Mouse (Mus musculus) forebrain, postnatal 0 days (tissue): ENCODE results near the gene Map3k4. TPM values are rescaled to one million over a fixed set of nuclear protein-coding genes. Genes with fewer than 3 reads are reported as not detected.

ENCODE experiments used
- ATAC-seq: fragments of 200-750 bp; cut with Nextera tagmentation; 2 replicates; pipeline ENCODE4 v1.8.0; 2017; ENCODE audit warnings: mild to moderate bottlenecking, moderate library complexity
- DNase-seq: peaks from one replicate; pipeline ENCODE4 v3.0.0-alpha.2; 2015
- H3K27ac ChIP-seq: fragments of 300-500 bp; sonication (generic); 2 replicates; pipeline ENCODE4 v1.5.1; 2014; ENCODE audit warnings: low read depth, mild to moderate bottlenecking, antibody characterized with exemption, low read length, moderate library complexity, mixed read lengths
- H3K27me3 ChIP-seq: fragments of 300-500 bp; sonication (generic); 2 replicates; pipeline ENCODE4 v1.6.1; 2014; ENCODE audit warnings: mild to moderate bottlenecking, low read length, mixed read lengths; ENCODE audit not compliant: insufficient read depth
- H3K36me3 ChIP-seq: fragments of 300-500 bp; sonication (generic); 2 replicates; pipeline ENCODE4 v1.6.1; 2014; ENCODE audit warnings: mild to moderate bottlenecking, moderate library complexity; ENCODE audit not compliant: insufficient read depth
- H3K4me1 ChIP-seq: fragments of 300-500 bp; sonication (generic); 2 replicates; pipeline ENCODE4 v1.6.1; 2014; ENCODE audit warnings: antibody characterized with exemption; ENCODE audit not compliant: insufficient read depth
- H3K4me2 ChIP-seq: fragments of 300-500 bp; sonication (generic); 2 replicates; pipeline ENCODE4 v1.6.1; 2014; ENCODE audit warnings: low read depth, mild to moderate bottlenecking, moderate library complexity
- H3K4me3 ChIP-seq: fragments of 300-500 bp; sonication (generic); 2 replicates; pipeline ENCODE4 v1.5.1; 2014; ENCODE audit warnings: low read depth, low read length, mixed read lengths
- H3K9ac ChIP-seq: fragments of 300-500 bp; sonication (generic); 2 replicates; pipeline ENCODE4 v1.6.1; 2014; ENCODE audit warnings: mild to moderate bottlenecking
- H3K9me3 ChIP-seq: fragments of 300-500 bp; sonication (generic); 2 replicates; pipeline ENCODE4 v1.6.1; 2016; ENCODE audit warnings: low read length
- CTCF ChIP-seq: sonication (generic); IDR thresholded peaks from 2 replicates; pipeline ENCODE4 v1.5.1; 2016; ENCODE audit warnings: antibody characterized with exemption, control low read depth, low read depth
- WGBS: fragments of 180-500 bp; shearing (Covaris S2); extraction: QIAGEN DNeasy Blood & Tissue Kit; methylation state at CpG from one replicate; pipeline ENCODE4 v1.1.7; 2014; 5-methylcytosine and 5-hydroxymethylcytosine counted together
- polyA plus RNA-seq: library from polyadenylated mRNA; unstranded; fragments of >200 nt; fragmentation: Nextera tagmentation; extraction: Ambion mirVana; gene quantifications from 2 replicates; pipeline ENCODE4 v1.2.1, GENCODE M21; 2015
- total RNA-seq: library from RNA; depleted of rRNA; stranded (reverse); fragments of >200 nt; gene quantifications from 2 replicates; pipeline ENCODE4 v1.2.3, GENCODE M21; 2014

Gene Map3k4
- total and polyA plus RNA-seq, 2 experiments from 2014 or later: 35.1 to 35.3 TPM

- Histone ChIP-seq H3K4me2 (peak overlapping the region; percentile 75), H3K9me3 (no peaks in the 10 kb centered on the region), H3K27me3 (no peaks in the 10 kb centered on the region), H3K36me3 (no peaks in the 10 kb centered on the region), H3K9ac (0 out of 2 replicates have a peak overlapping the region, but pooled peaks have one; percentile 29), H3K4me1 (peaks cover 7% of the 10 kb centered on the region; the same call in 1 of the 2 replicates), H3K27ac (no peak overlapping the region), H3K4me3 (peak overlapping the region; percentile 95; the same call in 1 of the 2 replicates)
- DNase-seq: no peak
- no peak for TF ChIP-seq CTCF
- ATAC-seq: no peak
- 73% methylated on average over 7 of the region's 7 CpGs for WGBS
Measured at GRCm38 (mm10) chr17:12319786-12320185, 1.2 kb upstream of the Map3k4 start.

GRCm38 (mm10) chr17:12317954-12318651, 493 bp downstream of the Map3k4 start:
- Histone ChIP-seq H3K4me1 (peaks cover 7% of the 10 kb centered on the region; the same call in 1 of the 2 replicates), H3K36me3 (no peaks in the 10 kb centered on the region), H3K4me3 (peak overlapping the region; percentile 95), H3K9ac (peak overlapping the region; percentile 92), H3K9me3 (no peaks in the 10 kb centered on the region), H3K4me2 (peak overlapping the region; percentile 75), H3K27ac (peak overlapping the region; percentile 98), H3K27me3 (no peaks in the 10 kb centered on the region)
- under 1% methylated on average over 59 of the region's 59 CpGs for WGBS
- ATAC-seq (peak; percentile 72), DNase-seq (peak; percentile 67)
- no peak; the same call in 1 of the 2 replicates for TF ChIP-seq CTCF

DNA sequence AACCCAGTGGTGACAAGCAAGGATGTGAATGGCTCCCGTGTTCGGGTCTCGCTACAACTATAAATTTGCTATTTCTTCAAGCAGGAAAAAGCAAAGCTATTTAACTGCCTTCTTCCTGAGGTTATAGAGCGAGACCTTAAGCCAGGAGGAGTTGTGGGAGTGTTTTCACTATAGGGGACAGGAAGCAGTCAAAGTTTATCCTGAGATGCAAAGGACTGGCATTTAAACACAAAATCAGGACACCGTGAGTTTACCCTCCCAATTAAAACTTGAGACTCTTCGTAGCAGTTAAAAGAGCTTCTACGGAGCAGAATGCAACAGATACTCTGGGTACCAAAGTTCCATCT, 1.0 kb downstream of the Map3k4 start:
- 6% methylated on average over 7 of the region's 7 CpGs for WGBS
- ATAC-seq: no peak
- Histone ChIP-seq H3K4me1 (peaks cover 7% of the 10 kb centered on the region; the same call in 1 of the 2 replicates), H3K27me3 (no peaks in the 10 kb centered on the region), H3K4me3 (peak overlapping the region; percentile 95), H3K4me2 (peak overlapping the region; percentile 75), H3K9ac (peak overlapping the region; percentile 92), H3K9me3 (no peaks in the 10 kb centered on the region), H3K27ac (peak overlapping the region; percentile 98), H3K36me3 (no peaks in the 10 kb centered on the region)
- no peak for TF ChIP-seq CTCF
- DNase-seq: no peak

GRCm38 (mm10) chr17:12316251-12316650, 2.3 kb downstream of the Map3k4 start:
- no peak for TF ChIP-seq CTCF
- Histone ChIP-seq H3K4me1 (peaks cover 7% of the 10 kb centered on the region; the same call in 1 of the 2 replicates), H3K4me2 (peak overlapping the region; percentile 33), H3K27ac (no peak overlapping the region), H3K4me3 (0 out of 2 replicates have a peak overlapping the region, but pooled peaks have one; percentile 17), H3K9ac (no peak overlapping the region), H3K27me3 (no peaks in the 10 kb centered on the region), H3K36me3 (no peaks in the 10 kb centered on the region), H3K9me3 (no peaks in the 10 kb centered on the region)
- ATAC-seq: no peak
- 90% methylated on average over 13 of the region's 13 CpGs for WGBS
- no peak for DNase-seq

- Histone ChIP-seq H3K27ac (no peak overlapping the region), H3K9ac (no peak overlapping the region), H3K4me2 (no peak overlapping the region), H3K4me1 (peaks cover 7% of the 10 kb centered on the region; the same call in 1 of the 2 replicates), H3K9me3 (no peaks in the 10 kb centered on the region), H3K27me3 (no peaks in the 10 kb centered on the region), H3K36me3 (no peaks in the 10 kb centered on the region), H3K4me3 (no peak overlapping the region)
- DNase-seq: no peak
- no peak for ATAC-seq
- 93% methylated on average over 6 of the region's 6 CpGs for WGBS
- no peak for TF ChIP-seq CTCF
Measured at GRCm38 (mm10) chr17:12312248-12312647, 6.3 kb downstream of the Map3k4 start.

GRCm38 (mm10) chr17:12309493-12309892, 9.1 kb downstream of the Map3k4 start:
- no peak for TF ChIP-seq CTCF
- Histone ChIP-seq H3K36me3 (no peaks in the 10 kb centered on the region), H3K9ac (no peak overlapping the region), H3K27ac (no peak overlapping the region), H3K9me3 (no peaks in the 10 kb centered on the region), H3K4me3 (no peak overlapping the region), H3K27me3 (no peaks in the 10 kb centered on the region), H3K4me2 (no peak overlapping the region), H3K4me1 (no peaks in the 10 kb centered on the region)
- 92% methylated on average over 9 of the region's 9 CpGs for WGBS
- DNase-seq (no peak), ATAC-seq (no peak)

GRCm38 (mm10) chr17:12309059-12309458, 9.5 kb downstream of the Map3k4 start:
- ATAC-seq (no peak), DNase-seq (no peak)
- H3K4me2 ChIP-seq: no peak overlapping the region
- no peak overlapping the region for H3K9ac ChIP-seq
- 77% methylated on average over 8 of the region's 8 CpGs for WGBS
- no peak overlapping the region for H3K27ac ChIP-seq
- no peaks in the 10 kb centered on the region for H3K36me3 ChIP-seq
- no peaks in the 10 kb centered on the region for H3K27me3 ChIP-seq
- H3K4me3 ChIP-seq: no peak overlapping the region
- H3K4me1 ChIP-seq: no peaks in the 10 kb centered on the region
- H3K9me3 ChIP-seq: no peaks in the 10 kb centered on the region
- no peak for TF ChIP-seq CTCF
